Mouse (Mus musculus): ENCODE results near the gene Mturn. TPM values are rescaled to one million over a fixed set of nuclear protein-coding genes. Genes with fewer than 3 reads are reported as not detected.

Gene Mturn
- polyA plus RNA-seq, 3 experiments from 2014 or later, result 12.1 to 20.4 (median 17.0) TPM

DNA sequence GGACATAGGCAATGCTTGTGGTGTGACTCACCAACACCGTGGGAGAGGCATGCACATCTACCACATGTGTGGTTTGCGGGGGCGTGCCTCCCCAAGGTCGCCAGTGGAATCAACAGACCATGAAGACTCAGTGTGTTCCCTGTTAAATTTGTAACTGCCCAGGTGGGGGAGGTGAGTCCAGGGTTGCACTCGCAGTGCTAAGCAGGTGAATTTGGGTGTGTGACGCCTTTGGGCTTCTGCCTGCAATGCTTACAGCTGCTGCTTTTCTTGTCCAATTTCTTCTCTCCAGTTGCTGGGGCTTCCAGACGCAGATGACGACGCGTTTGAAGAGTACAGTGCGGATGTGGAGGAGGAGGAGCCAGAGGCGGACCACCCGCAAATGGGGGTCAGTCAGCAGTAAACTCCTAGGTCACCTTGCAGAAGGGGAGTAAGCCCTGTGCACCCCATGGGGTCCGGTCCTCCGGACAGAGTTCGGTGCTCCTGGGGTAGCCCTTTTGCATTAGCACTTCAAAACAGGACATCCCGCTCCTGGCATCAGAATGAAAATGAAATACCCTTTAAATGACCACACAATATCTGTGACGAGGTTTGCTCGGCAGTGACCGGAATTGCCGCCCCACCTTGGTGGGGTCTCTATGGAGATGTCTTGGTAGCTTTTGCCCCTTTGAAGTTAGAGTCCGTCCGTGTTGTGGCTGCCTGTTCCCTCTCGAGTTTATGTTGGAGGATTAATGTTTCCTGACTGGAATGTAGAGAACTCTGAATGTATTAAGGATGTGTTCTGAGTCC lies 17.5 kb downstream of the Mturn start:
- peak; percentile 58 for ATAC-seq

DNA sequence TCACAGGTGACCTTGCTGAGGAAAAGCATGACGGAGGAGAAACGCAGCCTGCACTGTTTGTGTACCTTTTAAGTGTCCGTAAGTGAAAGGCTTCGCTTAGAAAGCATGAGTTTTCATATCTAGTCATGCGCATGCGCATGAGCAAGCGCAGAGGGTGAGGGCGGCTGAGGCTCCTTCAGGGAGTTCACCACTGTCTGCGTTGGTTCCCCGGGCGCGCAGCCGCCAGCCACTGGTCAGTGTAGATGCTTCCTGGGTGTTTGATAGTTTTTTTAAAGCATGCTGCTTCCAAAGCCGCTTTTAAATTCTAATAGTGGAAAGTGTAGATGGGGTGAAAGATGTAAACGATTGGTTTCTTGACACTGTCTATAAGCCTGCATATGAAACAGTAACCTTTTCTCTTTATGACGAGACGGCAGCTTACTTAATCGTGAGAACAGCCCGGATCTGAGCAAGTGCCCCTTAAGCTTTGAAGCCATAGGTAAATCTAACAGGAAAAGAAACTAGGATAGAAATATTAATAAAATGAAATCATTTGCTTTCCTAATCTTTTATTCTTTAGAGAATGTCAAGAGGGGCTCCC lies 18.1 kb downstream of the Mturn start:
- peak; percentile 84 for ATAC-seq

DNA sequence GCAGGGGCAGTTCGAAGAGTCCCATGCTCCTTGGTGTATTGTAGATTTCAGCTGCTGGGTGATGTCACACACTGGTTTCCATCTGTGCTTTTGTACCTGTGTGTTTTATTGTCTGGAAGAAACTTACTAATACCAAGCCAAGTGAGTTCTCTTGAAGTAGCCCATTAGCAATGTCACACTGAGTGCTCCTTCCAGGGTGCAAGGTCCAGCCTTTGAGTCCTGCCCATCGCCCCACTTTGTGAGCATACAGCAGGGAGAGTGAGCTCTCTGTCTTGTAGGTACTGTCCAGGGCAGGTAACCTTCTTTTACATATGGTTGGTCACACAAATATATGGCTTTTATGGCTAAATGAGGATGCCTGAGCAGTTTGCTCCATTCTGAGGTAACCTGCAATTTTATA lies 19.1 kb downstream of the Mturn start:
- ATAC-seq, result no peak

DNA sequence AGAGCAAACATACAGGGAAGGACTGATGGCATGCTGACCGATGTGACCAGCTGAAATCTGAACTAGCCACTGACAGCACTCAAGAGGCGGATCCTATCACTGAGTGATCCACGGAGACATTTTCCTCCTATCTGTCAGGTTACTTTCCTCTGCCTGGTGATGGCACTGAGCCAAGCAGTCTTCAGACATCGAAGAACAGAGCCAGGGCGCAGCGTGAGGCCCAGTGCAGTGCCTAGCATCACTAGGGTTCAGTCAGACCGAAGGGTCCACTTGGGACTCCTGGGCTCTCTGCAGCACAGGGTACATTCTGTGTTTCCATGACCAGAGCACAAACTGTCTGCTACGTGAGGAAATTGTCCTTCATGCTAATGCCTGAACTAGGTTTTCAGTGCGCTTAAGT lies 20.5 kb downstream of the Mturn start:
- no peak for ATAC-seq

DNA sequence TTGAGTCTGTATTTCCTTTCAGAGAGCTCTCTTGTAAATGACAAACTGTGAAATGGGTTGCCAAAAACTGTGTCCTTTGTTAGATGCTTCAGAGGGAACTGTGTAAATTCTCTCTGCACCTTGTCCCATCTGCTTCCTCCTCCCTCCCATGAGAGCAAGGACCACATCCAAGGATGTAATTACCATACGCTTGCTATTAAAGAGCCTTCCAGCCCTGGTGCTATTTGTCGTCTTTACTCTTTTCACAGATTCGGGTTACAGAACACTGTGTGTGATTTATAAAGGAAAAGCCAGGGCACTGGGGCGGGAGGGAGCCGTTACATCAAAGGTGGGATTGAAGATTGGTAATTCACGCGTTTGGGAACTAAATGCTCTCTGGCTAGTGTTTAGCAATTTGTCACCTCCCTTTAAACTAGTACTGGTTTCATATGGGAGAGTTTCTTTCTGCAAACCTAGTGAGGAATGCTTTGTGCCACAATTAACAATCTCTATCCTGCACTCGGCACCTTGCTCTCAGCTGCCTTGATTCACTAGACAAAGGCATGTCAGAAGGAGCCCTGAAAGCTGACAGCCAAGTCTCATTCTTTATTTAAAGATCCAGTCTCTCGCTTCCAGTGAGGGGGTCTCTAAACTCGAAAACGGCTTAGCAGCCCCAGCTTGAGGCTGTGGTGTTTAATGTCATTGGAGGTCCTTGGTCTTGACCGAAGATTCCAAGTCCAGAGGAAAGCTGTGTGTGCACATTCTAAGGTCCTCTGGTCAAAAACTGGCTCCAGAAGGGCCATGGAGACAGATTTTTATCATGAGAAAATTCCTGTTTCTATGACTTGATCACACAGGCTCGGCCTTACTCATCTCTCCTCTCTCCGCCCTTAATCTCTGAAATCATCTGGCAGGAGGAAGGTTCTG lies 22.5 kb downstream of the Mturn start:
- no peak for ATAC-seq

DNA sequence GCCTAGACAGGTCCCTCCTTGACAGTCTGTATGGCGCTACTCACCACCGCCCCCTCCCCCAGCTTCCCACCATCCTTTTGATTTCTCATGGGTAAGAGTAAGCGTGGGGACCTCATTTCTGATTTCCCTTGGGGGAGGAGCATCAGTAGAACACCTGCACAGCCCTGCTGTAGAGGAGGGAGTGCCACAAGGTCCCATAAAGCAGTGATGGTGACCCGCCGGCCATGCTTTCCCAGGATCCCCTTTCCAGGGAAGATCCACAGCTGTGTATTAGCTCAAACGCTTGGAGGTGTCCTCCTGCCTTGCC lies 23.1 kb downstream of the Mturn start:
- ATAC-seq, result no peak

DNA sequence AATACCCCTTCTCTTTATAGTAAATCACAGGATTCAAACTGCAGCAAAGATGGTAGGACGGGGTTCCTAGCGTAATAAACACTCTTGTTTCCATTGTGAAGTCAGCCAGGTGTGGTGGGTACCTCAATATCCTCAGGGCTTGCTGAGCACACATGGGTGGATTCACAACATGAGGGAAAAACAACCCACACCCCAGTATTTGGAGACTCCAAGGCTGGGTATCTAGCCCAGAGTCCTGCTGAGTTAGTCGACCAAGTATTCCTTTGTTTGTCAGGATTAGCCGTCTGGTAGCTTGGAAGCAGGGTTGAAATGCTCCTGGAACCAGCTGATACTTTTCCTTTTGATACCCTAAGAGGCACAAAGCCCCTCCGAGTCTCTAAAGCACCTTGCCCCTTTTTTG lies 23.4 kb downstream of the Mturn start:
- no peak for ATAC-seq

DNA sequence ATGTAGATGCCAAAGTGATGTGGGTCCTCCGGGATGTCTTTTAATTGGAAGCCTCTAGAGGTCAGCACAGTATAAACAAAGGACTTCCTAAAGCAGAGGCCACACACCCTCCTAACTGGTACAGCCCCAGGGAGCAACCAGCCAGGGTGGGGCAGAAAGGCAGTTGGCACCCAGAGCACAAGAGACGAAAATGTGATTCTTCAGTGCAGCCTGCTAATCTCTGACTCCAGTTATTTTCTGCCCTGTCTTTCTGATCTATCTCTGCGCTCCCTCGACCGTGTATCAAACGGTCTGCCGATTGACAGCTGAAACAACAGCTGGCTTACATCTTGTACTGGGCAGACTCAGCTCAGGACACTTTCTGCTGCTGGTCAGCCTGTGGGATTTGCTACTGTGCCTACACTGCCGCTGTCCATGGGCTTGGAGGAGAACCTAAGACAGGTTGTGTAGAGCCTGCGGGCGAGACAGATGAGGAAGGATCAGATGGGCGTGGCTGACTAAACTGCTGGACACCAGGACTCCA lies 24.0 kb downstream of the Mturn start:
- ATAC-seq, result peak; percentile 94

DNA sequence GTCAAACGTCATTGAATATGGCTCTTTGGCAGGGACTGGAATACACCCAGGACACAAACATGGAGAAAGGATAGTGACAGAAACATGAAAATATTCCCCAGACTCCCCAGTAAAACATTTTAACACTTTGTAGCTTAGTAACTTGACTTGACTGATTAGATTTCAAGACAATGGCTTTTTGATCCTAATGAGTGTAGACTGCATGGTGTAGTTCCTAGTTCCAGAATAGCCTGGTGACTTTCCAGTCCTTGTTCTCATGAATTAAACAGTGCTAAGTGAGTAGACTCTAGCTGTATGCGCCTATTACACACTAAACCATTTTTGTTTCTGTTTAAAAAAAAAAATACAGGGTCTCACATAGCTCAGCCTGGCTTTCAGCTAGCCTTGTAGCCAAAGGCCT lies 24.7 kb downstream of the Mturn start:
- ATAC-seq, result no peak

DNA sequence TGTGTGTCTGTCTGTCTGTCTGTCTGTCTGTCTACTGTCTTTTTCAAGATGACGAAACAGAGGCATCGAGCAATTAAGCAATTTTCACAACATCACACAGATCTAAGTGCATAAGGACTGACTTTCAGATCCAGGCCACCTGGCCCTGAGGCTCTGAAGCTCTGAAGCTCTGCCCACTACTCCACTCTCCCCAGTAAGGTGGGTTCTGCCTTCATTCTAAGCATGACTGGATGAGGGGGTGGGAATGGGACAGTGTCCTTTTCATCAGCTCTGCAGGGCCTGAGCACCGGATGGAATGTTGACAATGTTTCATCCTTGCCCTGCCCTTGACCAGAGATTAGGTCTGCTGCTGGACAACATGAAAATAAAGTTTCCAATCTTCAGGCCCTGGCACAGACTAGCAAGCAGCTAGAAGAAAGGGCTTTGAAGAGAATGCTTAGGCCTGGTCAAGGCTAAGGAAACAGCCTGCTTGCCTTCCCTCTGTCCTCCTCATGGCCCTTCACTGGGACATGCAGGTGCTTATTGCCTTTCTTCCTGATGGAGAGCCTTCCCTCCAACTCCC lies 25.3 kb downstream of the Mturn start:
- ATAC-seq, result no peak

DNA sequence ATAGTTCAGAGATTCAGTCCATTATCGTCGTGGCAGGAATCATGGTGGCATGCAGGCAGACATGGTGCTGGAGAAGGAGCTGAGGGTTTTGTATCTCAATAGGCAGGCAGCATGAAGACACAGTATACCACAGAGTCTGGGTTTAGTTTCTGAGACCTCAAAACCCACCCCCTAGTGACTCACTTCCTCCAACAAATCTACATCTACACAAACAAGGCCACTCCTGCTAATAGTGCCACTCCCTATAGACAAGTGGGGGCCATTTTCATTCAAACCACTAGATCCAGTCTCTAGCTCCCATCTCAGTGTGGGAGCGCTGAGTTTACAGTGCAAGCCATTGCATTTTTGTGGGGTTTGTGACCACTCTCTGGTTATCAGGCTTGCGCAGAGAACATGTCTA lies 27.2 kb downstream of the Mturn start:
- ATAC-seq, result no peak

DNA sequence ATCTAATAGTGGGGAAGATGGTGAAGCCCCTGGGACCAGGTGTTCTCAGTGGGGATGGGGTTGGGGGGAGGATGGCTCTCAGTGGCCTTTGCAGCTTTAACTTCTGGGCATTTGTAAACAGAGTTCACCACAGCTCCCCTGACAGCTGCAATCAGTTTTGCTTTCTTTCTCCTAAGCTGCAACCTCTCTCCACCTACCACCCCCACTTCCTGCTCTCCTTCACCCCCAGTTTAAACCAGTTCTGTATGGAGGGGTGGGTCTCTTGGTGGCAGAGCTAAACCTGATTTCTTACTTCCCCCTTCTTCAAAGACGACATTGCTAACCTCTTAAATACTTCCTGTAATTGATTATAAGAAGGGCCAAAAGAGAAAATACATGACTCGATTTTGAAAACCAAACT lies 34.3 kb downstream of the Mturn start:
- peak; percentile 81 for ATAC-seq

DNA sequence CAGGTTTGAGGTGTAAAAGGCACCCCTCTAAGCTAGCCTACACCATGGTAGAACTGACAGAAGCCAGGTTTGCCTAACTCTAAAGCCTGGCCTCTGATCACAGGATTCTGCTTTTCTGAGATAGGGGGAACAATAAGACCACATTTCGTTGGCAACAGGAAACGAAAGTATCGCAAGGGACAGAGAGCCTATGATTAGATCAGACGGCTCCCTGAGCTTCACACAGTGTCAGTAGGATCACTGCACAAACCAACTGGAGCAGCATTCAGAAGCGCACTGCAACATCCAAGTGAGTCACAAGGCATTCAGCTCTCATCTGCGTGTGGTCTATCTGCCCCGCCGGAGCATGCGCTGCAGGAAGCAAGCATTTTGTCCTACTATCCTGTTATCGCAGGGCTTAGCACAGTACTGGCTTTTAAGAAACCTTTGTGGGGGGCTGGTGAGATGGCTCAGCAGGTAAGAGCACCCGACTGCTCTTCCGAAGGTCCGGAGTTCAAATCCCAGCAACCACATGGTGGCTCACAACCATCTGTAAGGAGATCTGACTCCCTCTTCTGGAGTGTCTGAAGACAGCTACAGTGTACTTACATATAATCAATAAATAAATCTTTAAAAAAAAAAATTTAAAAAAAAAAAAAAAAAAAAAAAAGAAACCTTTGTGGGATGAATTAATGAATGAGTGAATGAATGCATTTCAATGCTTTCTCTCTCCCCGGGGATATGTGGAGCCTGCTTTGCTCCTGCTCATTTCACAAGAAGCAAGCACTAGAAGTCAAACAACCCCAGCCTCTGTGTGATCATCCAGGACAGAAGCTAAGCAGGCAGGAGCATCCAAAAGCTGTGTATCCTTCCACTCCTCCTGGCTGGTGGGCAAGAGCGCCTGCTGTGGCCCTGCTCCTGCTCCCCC lies 37.6 kb downstream of the Mturn start:
- peak; percentile 71 for ATAC-seq

DNA sequence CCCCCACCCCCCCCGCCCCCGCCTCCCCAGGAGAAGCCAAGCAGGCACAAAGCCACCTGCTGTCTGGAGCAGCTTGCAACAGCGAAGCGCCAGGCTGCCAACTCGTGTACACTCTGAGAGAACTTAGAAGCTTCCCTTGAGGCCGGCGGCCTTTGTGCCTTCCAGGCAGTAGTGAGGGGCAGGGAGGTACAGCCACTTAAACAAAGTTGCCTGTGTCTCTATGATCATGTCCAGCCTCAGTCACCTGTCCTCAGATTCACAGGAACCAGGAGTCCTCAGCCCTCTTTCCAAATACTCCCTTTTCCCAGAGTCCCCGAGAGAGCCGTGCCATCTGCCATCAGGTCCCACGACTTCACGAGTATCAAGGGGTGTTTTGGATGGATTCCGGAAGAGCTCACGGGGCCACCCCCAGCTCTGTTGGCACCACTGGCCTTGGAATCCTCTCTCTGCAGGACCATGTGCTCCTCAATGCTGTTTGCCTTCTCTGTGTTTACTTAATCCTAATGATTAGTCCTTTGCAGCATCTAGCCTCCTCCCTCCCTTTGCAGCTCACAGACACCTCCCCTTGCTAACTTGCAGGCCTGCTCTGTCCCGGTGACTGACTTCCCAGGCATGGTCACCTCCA lies 38.4 kb downstream of the Mturn start:
- ATAC-seq, result no peak

DNA sequence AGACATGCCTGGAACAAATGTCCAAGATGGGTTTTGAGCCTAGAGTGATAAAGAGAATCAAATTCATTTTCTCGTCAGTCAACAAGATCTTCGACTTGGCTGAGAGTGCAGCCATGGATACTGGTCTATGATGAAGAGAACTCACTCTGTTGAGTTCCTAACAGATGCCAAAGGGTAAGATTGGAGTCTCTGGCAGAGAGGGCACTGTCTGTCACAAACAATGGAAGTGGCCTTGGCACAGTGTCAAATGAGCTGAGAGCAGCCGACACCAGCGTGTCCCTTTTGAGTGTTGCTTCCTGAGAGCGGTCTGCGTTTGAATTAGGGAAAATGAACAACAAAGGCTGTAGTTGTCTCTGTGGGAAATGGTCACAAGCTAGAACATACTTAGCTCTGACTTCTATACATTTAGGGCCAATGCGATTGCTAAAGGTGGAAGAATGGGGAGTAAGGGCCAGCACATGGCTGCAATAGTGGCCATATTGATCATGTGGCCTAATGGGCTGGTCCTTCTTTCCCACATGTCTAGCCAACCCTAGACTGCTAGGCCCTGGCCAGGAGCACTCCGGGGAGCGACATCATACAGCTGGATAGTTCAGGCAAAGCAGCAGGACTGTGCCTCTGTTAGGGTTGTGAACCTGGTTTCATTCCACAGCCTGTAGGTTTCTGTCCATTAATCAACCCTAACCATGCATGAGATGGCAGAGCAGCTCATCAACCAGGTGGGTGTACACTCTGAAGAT lies 39.3 kb downstream of the Mturn start:
- ATAC-seq, result no peak

DNA sequence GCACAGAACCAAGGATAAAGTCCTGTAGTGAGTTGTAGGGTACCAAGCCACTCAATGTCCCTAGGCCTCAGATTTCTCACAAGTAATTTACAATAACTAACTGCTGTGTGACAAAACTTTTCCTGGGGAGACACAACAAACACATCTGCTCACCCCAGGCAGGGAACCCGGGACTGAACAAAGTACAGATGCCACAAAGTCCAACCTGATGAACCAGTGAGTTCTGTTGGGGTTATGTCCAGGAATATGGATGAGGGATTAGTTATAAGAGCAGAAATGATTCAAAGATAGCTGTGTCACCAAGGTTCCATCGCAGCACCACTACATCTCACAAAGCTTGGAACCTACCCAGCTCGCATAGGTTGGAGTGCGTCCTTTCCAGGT lies 39.8 kb downstream of the Mturn start:
- no peak for ATAC-seq

DNA sequence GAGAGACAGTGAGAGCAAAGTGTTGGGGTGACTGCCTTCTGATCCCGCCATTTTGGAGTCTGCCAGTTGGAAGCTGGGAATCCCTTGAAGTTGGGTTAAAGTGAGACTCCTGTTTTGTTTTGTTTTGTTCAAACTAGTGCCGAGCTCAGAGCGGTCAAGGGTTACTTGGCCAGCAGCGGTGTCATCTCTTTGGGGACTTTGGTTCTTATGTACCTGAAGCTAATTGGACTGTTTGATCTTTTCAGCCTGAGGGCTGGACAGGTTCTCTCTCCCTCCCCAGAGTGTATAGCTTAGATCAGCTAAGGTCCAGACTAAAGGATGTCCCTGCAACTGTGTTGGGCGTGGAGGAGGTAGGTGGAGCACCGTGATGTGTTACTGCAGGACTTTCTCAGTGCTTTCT lies 44.9 kb downstream of the Mturn start:
- no peak for ATAC-seq

DNA sequence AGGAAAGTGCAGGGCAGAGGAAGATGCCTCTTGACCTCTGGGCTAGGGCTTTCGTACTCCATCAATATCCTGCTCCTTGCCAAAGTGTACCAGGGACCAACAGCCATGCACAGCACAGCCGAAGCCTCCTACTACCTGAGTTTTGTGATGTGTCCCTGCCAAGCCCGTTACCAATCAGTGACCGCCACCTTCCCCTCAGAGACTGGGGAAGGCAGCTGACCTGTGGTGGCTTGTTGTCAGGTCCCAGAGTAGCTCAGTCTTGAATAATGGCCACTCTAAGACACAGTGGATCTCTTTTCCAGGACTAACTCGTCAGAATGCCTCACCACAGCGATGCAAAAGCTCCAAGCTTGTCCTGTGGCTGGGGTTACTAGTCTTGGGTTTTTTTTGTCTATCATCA lies 45.4 kb downstream of the Mturn start:
- ATAC-seq, result no peak

DNA sequence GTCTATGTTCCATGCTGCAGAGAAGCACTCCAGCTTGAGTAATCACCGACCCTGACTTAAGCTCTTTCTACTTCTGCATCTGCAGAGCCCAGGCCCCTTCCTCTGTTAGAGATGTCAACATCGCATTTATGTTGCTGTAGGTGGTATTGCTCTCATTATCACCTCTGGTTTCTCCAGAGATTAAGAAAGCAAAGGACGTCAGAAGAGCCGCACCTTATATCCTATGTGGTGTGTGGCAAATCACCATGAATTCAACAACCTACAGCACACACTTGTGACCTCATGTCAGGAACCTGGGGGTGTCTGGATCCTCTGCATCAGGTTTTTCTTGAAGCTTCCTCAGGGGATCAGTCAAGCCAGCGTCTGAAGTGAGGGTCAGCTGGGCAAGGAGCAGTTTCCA lies 46.0 kb downstream of the Mturn start:
- no peak for ATAC-seq

DNA sequence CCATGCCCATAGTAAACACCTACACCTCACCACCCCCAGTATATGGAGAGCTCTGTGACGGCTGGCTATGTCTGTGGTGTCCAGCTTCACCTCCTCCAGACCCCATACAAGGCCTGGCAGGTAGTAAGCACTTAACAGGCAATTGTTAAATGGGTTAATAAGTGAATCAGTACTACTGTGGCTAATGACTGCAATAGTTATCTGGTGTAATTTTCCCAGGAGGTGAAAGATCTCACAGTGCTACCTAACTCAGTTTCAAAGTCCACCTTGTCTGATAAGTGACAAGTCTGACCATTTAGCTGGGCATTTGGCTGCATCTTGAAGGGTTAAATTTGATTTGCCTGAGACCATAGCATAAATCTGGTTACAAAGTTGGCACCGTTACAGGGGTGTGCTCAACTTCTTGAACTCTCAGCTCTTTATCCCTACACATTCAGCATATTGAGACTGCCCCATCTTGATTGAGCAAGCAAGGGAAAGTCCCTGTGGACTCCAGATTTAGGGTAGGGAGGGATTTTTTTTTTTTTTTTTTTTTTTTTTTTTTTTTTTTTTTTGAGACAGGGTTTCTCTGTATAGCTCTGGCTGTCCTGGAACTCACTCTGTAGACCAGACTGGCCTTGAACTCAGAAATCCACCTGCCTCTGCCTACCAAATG lies 48.2 kb downstream of the Mturn start:
- peak; percentile 38 for ATAC-seq
